Mouse (Mus musculus) neural tube, embryonic 15.5 days (tissue): ENCODE measurements around the gene Asb8. TPM values are rescaled to one million over a fixed set of nuclear protein-coding genes. Genes with fewer than 3 reads are reported as not detected.
A peak's percentile ranks its signal among the peaks of the same experiment; 100 is the strongest.

Experiments used
- ATAC-seq: fragments of 200-750 bp; cut with Nextera tagmentation; 2 replicates; pipeline ENCODE4 v1.8.0; 2017; ENCODE audit warnings: mild to moderate bottlenecking, moderate TSS enrichment, moderate library complexity; ENCODE audit not compliant: low FRiP score
- H3K27ac ChIP-seq: fragments of 300-500 bp; sonication (generic); replicated peaks from 2 replicates; pipeline ENCODE4 v1.5.1; 2015; ENCODE audit warnings: mild to moderate bottlenecking, inconsistent platforms
- H3K27me3 ChIP-seq: fragments of 300-500 bp; sonication (generic); replicated peaks from 2 replicates; pipeline ENCODE4 v1.6.1; 2015; ENCODE audit warnings: inconsistent platforms
- H3K36me3 ChIP-seq: fragments of 300-500 bp; sonication (generic); 2 replicates; pipeline ENCODE4 v1.6.1; 2015; ENCODE audit warnings: inconsistent platforms
- H3K4me1 ChIP-seq: fragments of 300-500 bp; sonication (generic); 2 replicates; pipeline ENCODE4 v1.6.1; 2015; ENCODE audit warnings: inconsistent platforms
- H3K4me2 ChIP-seq: fragments of 300-500 bp; sonication (generic); 2 replicates; pipeline ENCODE4 v1.6.1; 2015; ENCODE audit warnings: inconsistent platforms, mild to moderate bottlenecking, moderate library complexity
- H3K4me3 ChIP-seq: fragments of 300-500 bp; sonication (generic); replicated peaks from 2 replicates; pipeline ENCODE4 v1.5.1; 2015; ENCODE audit warnings: mild to moderate bottlenecking, inconsistent platforms
- H3K9ac ChIP-seq: fragments of 300-500 bp; sonication (generic); replicated peaks from 2 replicates; pipeline ENCODE4 v1.6.1; 2015; ENCODE audit warnings: mild to moderate bottlenecking, inconsistent platforms
- H3K9me3 ChIP-seq: fragments of 300-500 bp; sonication (generic); replicated peaks from 2 replicates; pipeline ENCODE4 v1.6.1; 2016; ENCODE audit warnings: inconsistent platforms
- WGBS: fragments of 180-500 bp; shearing (Covaris S2); methylation state at CpG from one replicate; pipeline ENCODE4 v1.1.7; 2015; ENCODE audit warnings: mixed read lengths; 5-methylcytosine and 5-hydroxymethylcytosine counted together
- polyA plus RNA-seq: library from polyadenylated mRNA; unstranded; fragments of >200 nt; fragmentation: Nextera tagmentation; extraction: Ambion mirVana; gene quantifications from 2 replicates; pipeline ENCODE4 v1.2.1, GENCODE M21; 2015

Gene Asb8
- polyA plus RNA-seq, 1 experiment from 2014 or later: 61.9 TPM

DNA sequence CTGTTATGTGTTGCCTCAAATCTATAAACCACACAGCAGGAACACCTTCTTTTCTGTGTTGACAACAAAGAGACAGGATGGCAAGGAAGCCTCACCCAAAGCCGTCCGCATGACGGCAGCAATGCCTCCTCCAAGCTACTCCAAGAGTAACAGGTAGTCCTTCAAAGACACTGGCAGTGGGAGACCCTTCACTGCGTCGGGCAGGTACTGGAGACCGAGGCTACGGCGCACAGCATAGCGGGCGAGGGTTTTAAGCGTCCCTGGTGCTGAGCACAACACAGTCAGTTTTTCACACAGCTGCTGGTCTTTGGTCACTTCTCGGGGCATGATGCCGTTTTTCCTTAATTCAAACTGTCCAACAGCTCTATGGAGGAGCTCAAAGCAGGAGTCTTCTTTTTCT lies 29.8 kb downstream of the Asb8 start:
- Histone ChIP-seq H3K4me1 (no peaks in the 10 kb centered on the region), H3K9ac (no peak overlapping the region), H3K27me3 (no peaks in the 10 kb centered on the region), H3K4me2 (no peak overlapping the region), H3K9me3 (no peaks in the 10 kb centered on the region), H3K36me3 (peaks cover 92% of the 10 kb centered on the region), H3K4me3 (no peak overlapping the region), H3K27ac (no peak overlapping the region)
- no peak for ATAC-seq
- 95% methylated on average over 13 of the region's 13 CpGs for WGBS

DNA sequence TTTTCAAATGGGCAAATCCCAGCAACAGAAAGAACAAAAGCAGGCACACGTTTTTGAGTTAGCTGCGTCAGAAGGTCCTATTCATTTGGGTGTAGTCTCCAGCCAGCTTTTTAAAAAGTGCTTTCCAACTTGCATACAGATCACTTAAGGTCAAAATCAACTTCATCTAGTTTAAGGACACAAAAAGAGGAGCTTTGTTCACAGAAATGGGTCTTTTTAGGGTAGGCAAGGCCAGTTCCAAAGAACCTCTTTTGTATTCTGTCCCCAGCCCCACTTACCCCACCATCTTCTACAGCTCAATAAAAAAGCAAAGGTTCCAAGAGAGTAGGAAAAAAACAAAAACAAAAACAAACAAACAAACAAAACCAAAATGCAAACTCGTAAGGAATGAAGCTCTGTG lies 30.8 kb downstream of the Asb8 start:
- Histone ChIP-seq H3K4me1 (no peaks in the 10 kb centered on the region), H3K36me3 (peaks cover 92% of the 10 kb centered on the region), H3K9me3 (no peaks in the 10 kb centered on the region), H3K9ac (no peak overlapping the region), H3K4me3 (no peak overlapping the region), H3K4me2 (no peak overlapping the region), H3K27ac (peak overlapping the region; percentile 58), H3K27me3 (no peaks in the 10 kb centered on the region)
- WGBS: 70% methylated on average over 3 of the region's 3 CpGs
- no peak for ATAC-seq

DNA sequence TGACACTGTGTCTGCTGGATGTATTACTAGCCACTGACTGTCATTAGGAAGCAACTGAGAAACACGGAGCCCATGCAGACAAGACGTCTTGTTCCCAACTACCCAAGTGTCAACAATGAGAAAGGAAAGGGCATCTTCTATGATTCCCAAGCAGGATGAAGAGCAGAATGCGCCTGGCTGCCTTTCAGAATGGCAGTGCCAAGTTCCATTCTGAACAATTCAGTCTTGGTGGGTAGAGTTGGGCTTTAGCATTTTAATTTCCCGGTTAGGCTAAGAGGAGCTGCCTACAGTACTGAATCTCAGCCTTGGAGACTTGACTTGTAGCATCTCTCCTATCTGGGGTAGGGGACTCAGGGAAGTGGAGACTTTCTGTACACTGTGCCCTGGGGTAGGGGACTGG lies 31.4 kb downstream of the Asb8 start:
- Histone ChIP-seq H3K36me3 (peaks cover 90% of the 10 kb centered on the region), H3K4me1 (no peaks in the 10 kb centered on the region), H3K27me3 (no peaks in the 10 kb centered on the region), H3K9ac (no peak overlapping the region), H3K4me2 (no peak overlapping the region), H3K9me3 (no peaks in the 10 kb centered on the region), H3K4me3 (no peak overlapping the region), H3K27ac (peak overlapping the region; percentile 66)
- WGBS: 78% methylated on average over 4 of the region's 4 CpGs
- no peak; the same call in 1 of the 2 replicates for ATAC-seq

DNA sequence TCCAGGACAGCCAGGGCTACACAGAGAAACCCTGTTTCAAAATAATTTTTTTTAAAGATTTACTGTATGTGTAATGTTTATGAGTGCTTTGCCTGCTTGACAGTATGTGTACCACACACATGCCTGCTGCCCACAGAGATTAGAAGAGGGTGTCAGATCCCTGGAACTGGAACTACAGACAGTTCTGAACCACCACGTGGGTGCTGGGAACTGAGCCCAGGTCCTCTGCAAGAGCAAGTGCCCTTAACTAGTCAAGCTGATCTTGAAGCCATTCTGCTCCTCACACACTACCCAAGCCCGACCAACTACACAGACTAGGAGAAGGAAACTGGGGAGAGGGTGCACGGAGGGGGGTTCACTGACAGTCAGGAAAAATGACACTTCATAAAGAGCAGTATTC lies 32.0 kb downstream of the Asb8 start:
- Histone ChIP-seq H3K27ac (no peak overlapping the region), H3K4me3 (no peak overlapping the region), H3K4me2 (no peak overlapping the region), H3K4me1 (no peaks in the 10 kb centered on the region), H3K9ac (no peak overlapping the region), H3K9me3 (no peaks in the 10 kb centered on the region), H3K36me3 (peaks cover 90% of the 10 kb centered on the region), H3K27me3 (no peaks in the 10 kb centered on the region)
- ATAC-seq: no peak
- WGBS: 91% methylated on average over 3 of the region's 3 CpGs

DNA sequence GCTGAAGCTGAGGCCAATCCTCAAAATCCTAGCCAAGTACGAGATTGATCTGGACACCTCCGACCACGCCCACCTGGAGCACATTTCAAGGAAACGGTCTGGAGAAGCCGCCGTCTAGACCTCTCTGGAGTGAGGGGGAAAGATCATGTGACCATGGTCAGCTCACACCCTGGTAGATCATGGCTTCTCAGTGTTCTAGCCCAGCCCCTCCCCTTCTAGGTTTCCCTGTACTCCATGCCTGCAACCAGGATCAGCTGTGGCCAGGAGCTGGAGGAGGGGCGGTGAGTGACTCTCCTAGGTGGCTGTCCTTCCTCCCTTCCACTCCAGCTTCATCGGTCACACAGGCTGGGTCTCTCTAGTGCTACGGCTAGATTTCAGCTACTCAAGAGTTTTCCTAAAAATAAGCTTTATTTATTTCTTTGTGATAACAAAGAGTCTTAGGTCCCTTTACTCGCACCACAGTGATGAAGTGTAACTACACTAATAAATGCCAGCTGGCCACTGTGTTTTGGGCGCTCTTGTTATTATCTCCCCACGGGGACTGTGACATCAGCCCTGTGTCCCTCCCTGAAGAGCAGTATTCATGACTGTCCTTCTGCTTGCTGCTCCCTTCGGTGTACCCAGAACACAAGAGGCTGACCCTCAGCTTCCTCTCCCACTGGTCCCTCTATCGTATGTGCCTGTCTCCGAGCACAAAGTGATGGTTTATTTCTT lies 33.3 kb downstream of the Asb8 start:
- 93% methylated on average over 15 of the region's 15 CpGs for WGBS
- Histone ChIP-seq H3K9me3 (no peaks in the 10 kb centered on the region), H3K9ac (no peak overlapping the region), H3K4me2 (no peak overlapping the region), H3K27me3 (no peaks in the 10 kb centered on the region), H3K4me3 (no peak overlapping the region), H3K27ac (no peak overlapping the region), H3K36me3 (peaks cover 94% of the 10 kb centered on the region), H3K4me1 (no peaks in the 10 kb centered on the region)
- no peak for ATAC-seq

DNA sequence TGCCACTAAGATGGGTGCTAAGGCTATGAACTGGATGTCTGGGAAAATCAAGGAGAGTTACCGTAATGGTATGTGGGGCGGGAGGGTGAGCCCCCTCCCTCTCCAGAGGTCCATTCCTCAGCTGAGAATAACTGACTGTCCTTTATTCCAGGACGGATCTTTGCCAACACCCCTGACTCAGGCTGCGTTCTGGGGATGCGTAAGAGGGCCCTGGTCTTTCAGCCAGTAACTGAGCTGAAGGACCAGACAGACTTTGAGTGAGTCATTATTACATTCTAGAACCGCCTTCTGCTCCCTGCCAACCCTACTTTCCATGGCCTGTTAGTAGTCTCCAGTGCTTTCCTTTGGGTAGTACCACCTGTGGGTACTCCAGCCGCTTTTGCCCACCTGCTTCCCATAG lies 34.0 kb downstream of the Asb8 start:
- ATAC-seq: no peak
- no peaks in the 10 kb centered on the region for H3K27me3 ChIP-seq
- 96% methylated on average over 7 of the region's 7 CpGs for WGBS
- H3K4me3 ChIP-seq: no peak overlapping the region
- H3K4me1 ChIP-seq: no peaks in the 10 kb centered on the region
- H3K27ac ChIP-seq: no peak overlapping the region
- H3K36me3 ChIP-seq: peaks cover 94% of the 10 kb centered on the region
- no peak overlapping the region for H3K9ac ChIP-seq
- H3K9me3 ChIP-seq: no peaks in the 10 kb centered on the region
- H3K4me2 ChIP-seq: no peak overlapping the region

DNA sequence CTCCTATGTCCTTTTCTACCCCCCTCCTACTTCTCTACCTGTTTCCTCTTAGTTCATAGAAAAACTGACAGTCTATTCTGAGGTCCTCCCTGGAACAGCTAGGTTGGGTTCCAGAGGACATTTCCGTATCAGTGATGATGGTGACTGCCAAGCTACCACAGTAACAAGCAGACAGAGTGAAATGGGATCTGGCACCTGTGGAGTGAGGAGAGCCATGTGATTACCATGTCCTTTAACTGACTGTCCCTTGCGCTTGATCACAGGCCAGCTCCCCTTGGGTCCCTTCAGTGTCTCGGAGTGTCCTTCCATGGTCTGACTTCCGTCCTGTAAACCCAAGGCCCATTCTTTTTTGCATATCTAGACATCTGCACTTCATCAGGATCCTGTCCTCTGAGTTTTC lies 34.4 kb downstream of the Asb8 start:
- Histone ChIP-seq H3K4me1 (no peaks in the 10 kb centered on the region), H3K4me3 (no peak overlapping the region), H3K9ac (no peak overlapping the region), H3K4me2 (no peak overlapping the region), H3K27me3 (no peaks in the 10 kb centered on the region), H3K27ac (no peak overlapping the region), H3K9me3 (no peaks in the 10 kb centered on the region), H3K36me3 (peaks cover 94% of the 10 kb centered on the region)
- no peak for ATAC-seq
- 96% methylated on average over 4 of the region's 4 CpGs for WGBS

DNA sequence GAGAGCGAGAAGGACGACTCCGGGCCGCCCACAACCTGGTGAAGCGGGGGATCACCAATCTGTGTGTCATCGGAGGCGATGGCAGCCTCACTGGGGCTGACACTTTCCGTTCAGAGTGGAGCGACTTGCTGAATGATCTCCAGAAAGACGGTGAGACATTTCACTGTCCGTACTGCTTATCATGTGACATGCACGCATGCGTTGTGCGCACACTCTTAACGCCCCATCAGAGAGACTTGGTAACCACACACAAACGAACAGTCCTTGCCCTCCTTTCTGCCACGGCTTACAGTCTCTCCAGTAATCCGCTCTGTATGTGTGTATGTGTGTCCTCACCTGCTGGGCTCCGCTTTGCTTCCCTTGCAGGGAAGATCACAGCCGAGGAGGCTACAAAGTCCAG lies 44.6 kb downstream of the Asb8 start:
- Histone ChIP-seq H3K27ac (no peak overlapping the region), H3K4me2 (no peak overlapping the region), H3K4me3 (no peak overlapping the region), H3K4me1 (no peaks in the 10 kb centered on the region), H3K9me3 (no peaks in the 10 kb centered on the region), H3K9ac (no peak overlapping the region), H3K27me3 (no peaks in the 10 kb centered on the region), H3K36me3 (peaks cover 91% of the 10 kb centered on the region)
- no peak for ATAC-seq
- 95% methylated on average over 20 of the region's 20 CpGs for WGBS

DNA sequence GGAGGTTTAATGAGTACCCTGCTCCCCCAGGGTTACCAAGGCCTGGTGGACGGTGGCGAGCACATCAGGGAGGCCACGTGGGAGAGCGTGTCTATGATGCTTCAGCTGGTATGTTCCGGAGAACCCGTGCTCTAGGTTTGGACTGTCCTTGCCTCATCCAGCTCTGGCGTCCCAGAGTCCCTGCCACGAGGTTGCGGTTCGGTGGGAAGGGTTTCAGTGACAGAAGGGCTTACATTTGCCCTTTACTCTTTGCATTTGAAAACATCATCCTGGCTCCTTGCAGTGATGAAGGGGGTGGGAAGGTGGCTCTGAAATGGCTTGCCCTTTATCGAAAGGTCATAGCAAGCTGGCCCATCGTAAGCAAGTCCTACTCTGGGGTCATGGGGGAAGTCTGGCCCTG lies 46.1 kb downstream of the Asb8 start:
- H3K36me3 ChIP-seq: peaks cover 91% of the 10 kb centered on the region

DNA sequence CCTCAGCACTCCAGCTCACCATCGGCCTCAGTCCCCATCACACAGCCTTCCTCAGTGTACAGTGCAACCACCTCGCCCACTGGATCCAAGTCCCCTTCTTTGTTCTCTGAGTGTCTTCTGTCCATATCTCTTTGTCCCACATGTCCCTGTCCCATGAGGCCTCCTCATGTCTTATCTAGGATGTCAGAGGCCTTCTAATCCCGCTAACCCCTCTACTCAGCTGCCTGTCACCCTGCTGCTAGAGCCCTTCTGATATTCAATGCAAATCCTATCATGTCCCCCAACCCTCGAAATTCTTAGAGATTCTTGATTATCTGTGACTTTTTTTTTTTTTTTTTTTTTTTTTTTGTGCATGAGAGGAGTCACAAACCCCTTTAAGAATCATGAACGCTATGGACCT lies 49.1 kb downstream of the Asb8 start:
- Histone ChIP-seq H3K27ac (no peak overlapping the region), H3K4me3 (no peak overlapping the region), H3K9me3 (no peaks in the 10 kb centered on the region), H3K4me1 (no peaks in the 10 kb centered on the region), H3K36me3 (peaks cover 70% of the 10 kb centered on the region), H3K9ac (no peak overlapping the region), H3K27me3 (no peaks in the 10 kb centered on the region), H3K4me2 (no peak overlapping the region)
- 92% methylated on average over 5 of the region's 5 CpGs for WGBS
- no peak for ATAC-seq

More for the DNA sequence above, 46.1 kb downstream of the Asb8 start:
- Histone ChIP-seq H3K9ac (no peak overlapping the region), H3K4me3 (no peak overlapping the region), H3K4me2 (no peak overlapping the region), H3K27ac (no peak overlapping the region), H3K4me1 (no peaks in the 10 kb centered on the region), H3K27me3 (no peaks in the 10 kb centered on the region), H3K9me3 (no peaks in the 10 kb centered on the region)
- 75% methylated on average over 12 of the region's 12 CpGs for WGBS
- ATAC-seq: no peak

DNA sequence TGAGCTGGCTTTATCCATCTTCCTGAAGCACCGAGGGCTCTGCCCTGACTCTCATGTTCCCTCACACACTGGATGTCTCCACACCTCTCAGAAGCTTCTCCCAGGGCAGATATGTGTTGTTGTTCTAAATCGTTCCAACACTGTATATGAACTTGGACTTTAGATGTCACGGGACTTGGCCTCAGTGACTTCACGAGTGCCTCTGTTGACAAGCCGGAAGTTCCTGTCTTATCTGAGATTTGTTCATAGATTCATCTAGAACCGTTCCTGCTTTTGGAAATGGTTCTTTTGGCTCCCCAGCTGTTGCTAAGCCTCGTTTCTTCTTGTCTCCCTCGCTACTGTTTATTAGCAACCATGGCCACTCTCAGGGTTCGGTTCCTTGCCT lies 49.7 kb downstream of the Asb8 start:
- Histone ChIP-seq H3K9ac (no peak overlapping the region), H3K27me3 (no peaks in the 10 kb centered on the region), H3K9me3 (no peaks in the 10 kb centered on the region), H3K4me2 (no peak overlapping the region), H3K4me1 (no peaks in the 10 kb centered on the region), H3K36me3 (peaks cover 65% of the 10 kb centered on the region), H3K4me3 (no peak overlapping the region), H3K27ac (no peak overlapping the region)
- no peak for ATAC-seq
- WGBS: 93% methylated on average over 9 of the region's 9 CpGs

DNA sequence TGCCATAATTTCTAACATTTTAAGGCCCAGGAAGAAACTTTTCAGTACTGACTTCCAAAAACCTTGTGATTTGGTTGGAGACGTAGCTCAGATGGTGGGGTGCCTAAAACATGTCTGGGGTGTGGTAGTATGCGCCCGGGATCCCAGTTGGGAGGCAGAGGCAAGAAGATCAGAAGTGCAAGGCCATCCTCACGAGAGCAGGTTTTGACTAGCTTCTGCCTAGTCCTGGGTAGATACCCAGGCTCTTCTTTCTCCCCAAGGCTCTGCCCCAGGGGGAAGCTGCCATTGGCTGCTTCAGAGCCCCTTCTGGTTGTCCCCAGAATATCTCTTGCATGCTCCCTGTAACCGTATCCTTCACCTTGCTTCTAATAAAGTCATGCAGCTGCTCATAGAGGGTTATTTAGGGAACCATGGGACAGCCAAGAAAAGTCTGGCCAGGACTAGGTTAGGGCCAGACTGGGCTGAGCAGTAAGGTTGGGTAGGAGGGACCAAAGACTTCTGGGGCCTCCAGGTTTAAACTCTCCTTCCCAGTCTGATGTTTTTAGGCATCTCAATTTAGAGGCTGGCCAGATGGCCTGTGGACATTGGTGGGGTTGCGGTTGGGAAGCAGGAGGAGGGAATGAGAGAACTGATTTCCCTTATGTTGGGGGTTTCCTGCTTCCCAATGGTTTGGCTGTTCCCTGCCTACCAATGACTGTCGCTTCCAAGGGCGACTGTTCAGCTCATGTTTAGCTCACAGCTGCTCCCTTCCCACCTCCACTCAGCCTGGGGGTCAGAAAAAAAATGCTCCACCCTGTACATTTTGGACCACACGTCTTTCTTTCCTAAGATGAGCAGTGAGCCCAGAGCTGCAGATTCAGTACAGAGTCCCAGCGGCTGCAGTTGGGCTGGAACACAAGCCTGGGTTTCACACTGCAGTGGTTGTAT lies 50.3 kb downstream of the Asb8 start:
- peaks cover 4% of the 10 kb centered on the region for H3K4me1 ChIP-seq
- H3K27me3 ChIP-seq: no peaks in the 10 kb centered on the region
- ATAC-seq: no peak
- peaks cover 58% of the 10 kb centered on the region for H3K36me3 ChIP-seq
- no peak overlapping the region for H3K4me2 ChIP-seq
- no peak overlapping the region for H3K27ac ChIP-seq
- H3K9ac ChIP-seq: no peak overlapping the region
- 87% methylated on average over 10 of the region's 10 CpGs for WGBS
- no peaks in the 10 kb centered on the region for H3K9me3 ChIP-seq
- no peak overlapping the region for H3K4me3 ChIP-seq
